ENCODE assay signal across 8 mouse cellular contexts in the genomic region with DNA sequence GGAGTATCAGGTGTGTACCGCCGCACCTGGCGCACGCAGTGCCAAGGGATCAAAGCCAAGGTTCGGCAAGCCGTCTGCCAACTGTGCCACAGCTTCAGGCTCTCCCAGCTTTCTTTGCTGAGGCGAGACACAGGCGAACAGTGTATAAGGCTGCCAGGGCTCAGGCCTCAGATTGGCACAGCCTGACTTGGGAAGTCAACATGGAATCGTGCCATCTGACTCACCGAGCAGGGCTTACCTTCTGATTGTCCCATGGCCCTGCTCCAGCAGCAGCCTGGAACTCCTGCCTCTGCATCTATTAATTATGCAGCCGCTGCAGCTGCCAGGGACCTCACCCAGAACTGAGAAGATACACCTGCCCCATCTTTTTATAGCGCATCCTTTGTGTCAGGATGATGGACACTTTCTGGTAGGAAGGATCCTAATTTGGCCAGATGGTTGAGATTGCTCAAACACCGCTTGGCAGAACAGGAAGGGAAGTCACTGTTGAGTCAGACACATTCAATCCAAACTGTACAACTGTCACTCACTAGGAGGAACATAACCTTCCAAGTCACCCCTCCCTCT. TPM values are rescaled to one million over a fixed set of nuclear protein-coding genes. Genes with fewer than 3 reads are reported as not detected.
A peak's percentile ranks its signal among the peaks of the same experiment; 100 is the strongest.
DNase-seq lines count a peak whose midpoint lies in the region; ATAC-seq and TF ChIP-seq lines count a peak whose summit lies in the region.

No protein-coding gene starts in this region.

- in situ Hi-C loops in Patski (cut with MboI; ENCODE audit: low pct_unique_long_range_greater_than_20kb) = no loop called here

- no peaks in the 10 kb centered on the region for H3K27me3 ChIP-seq in kidney, adult 2 months (replicated peaks; ENCODE audit: control insufficient read depth, insufficient read depth, low read length)
- no peaks in the 10 kb centered on the region for H3K27me3 ChIP-seq in kidney, embryonic 15.5 days
- no peaks in the 10 kb centered on the region for H3K27me3 ChIP-seq in Patski
- no peaks in the 10 kb centered on the region for H3K27me3 ChIP-seq in stomach, postnatal 0 days (ENCODE audit: control insufficient read depth, insufficient read depth, low read length)
- H3K27me3 ChIP-seq in midbrain, embryonic 10.5 days (ENCODE audit: low read depth, poor library complexity, severe bottlenecking) = no peaks in the 10 kb centered on the region

- no peak overlapping the region for H3K9ac ChIP-seq in kidney, embryonic 15.5 days
- no peak overlapping the region for H3K9ac ChIP-seq in stomach, postnatal 0 days (ENCODE audit: low read length)

- TF ChIP-seq CTCF in kidney, adult 2 months (conservative IDR thresholded peaks at IDR 0.05; ENCODE audit: insufficient read depth, insufficient read length, low read depth, low read length) = no peak
- TF ChIP-seq CTCF in Patski (IDR thresholded peaks at IDR 0.05) = no peak
- TF ChIP-seq CTCF in stomach, postnatal 0 days (IDR thresholded peaks at IDR 0.05; ENCODE audit: low read depth) = no peak

- DNase-seq in kidney, adult 2 months = peak; percentile 50
- DNase-seq in Patski (ENCODE audit: low read depth, low spot score) = peak; percentile 93
- DNase-seq in cerebellum, adult 8-10 months = peak; percentile 81
- peak; percentile 31 to 80 for DNase-seq in layer of hippocampus, adult 18-20 months (ENCODE audit: low spot score in 2 of 2)
- DNase-seq in stomach, postnatal 0 days (ENCODE audit: low spot score) = peak; percentile 71
- no peak for DNase-seq in yolk sac, embryonic 10.5 days (ENCODE audit: low spot score)
- DNase-seq in midbrain, embryonic 10.5 days (ENCODE audit: low spot score) = no peak

- CTCF ChIA-PET in Patski (lab: Charles Lee) = interaction anchor here (0.8 to 1.6 kb wide), 3 partner anchors 18 to 185 kb away, joined by 3 to 4 read pairs (median 3); no protein-coding TSS in a partner anchor

- H3K4me3 ChIP-seq in kidney, adult 2 months (ENCODE audit: insufficient read depth, low read depth, low read length) = no peak overlapping the region
- H3K4me3 ChIP-seq in kidney, embryonic 15.5 days (replicated peaks) = no peak overlapping the region
- H3K4me3 ChIP-seq in stomach, postnatal 0 days (ENCODE audit: low read depth, low read length) = no peak overlapping the region
- H3K4me3 ChIP-seq in midbrain, embryonic 10.5 days = no peak overlapping the region

- no peak for TF ChIP-seq POLR2A in kidney, adult 2 months (IDR thresholded peaks at IDR 0.05; ENCODE audit: low read depth, low read length)

- POLR2A ChIA-PET in Patski (lab: Charles Lee) = interaction anchor here (0.9 kb wide), 1 partner anchor 88 kb away, joined by 3 read pairs; no protein-coding TSS in a partner anchor

- no peaks in the 10 kb centered on the region for H3K9me3 ChIP-seq in kidney, embryonic 15.5 days (replicated peaks)
- no peaks in the 10 kb centered on the region for H3K9me3 ChIP-seq in stomach, postnatal 0 days (ENCODE audit: control insufficient read depth, low read length)
- H3K9me3 ChIP-seq in midbrain, embryonic 10.5 days (replicated peaks) = no peaks in the 10 kb centered on the region

- WGBS in kidney, adult 2 months = 50% methylated on average over 13 of the region's 13 CpGs
- 75% methylated on average over 13 of the region's 13 CpGs for WGBS in kidney, embryonic 15.5 days
- WGBS in stomach, postnatal 0 days = 43% methylated on average over 13 of the region's 13 CpGs
- WGBS in midbrain, embryonic 10.5 days = 92% methylated on average over 13 of the region's 13 CpGs

- H3K4me2 ChIP-seq in kidney, embryonic 15.5 days = no peak overlapping the region
- no peak overlapping the region for H3K4me2 ChIP-seq in stomach, postnatal 0 days (replicated peaks; ENCODE audit: low read depth)

- no peak overlapping the region for H3K27ac ChIP-seq in kidney, adult 2 months (ENCODE audit: insufficient read depth, low read depth, low read length)
- H3K27ac ChIP-seq in kidney, embryonic 15.5 days = no peak overlapping the region
- H3K27ac ChIP-seq in stomach, postnatal 0 days (replicated peaks) = peak overlapping the region; percentile 53; the same call in 1 of the 2 replicates
- H3K27ac ChIP-seq in midbrain, embryonic 10.5 days (replicated peaks) = no peak overlapping the region

- H3K36me3 ChIP-seq in kidney, adult 2 months (ENCODE audit: control insufficient read depth, insufficient read depth, low read length) = no peaks in the 10 kb centered on the region
- no peaks in the 10 kb centered on the region for H3K36me3 ChIP-seq in kidney, embryonic 15.5 days
- no peaks in the 10 kb centered on the region for H3K36me3 ChIP-seq in stomach, postnatal 0 days (ENCODE audit: control insufficient read depth, insufficient read depth, low read length)
- no peaks in the 10 kb centered on the region for H3K36me3 ChIP-seq in midbrain, embryonic 10.5 days

- peak; percentile 28 for TF ChIP-seq EP300 in stomach, postnatal 0 days (optimal IDR thresholded peaks at IDR 0.05)

- ATAC-seq in kidney, embryonic 15.5 days (replicated peaks; ENCODE audit: low FRiP score) = no peak
- peak; percentile 91 for ATAC-seq in Patski
- peak; percentile 86 for ATAC-seq in stomach, postnatal 0 days (ENCODE audit: low FRiP score, low TSS enrichment)

- H3K4me1 ChIP-seq in kidney, adult 2 months (ENCODE audit: control insufficient read depth, insufficient read depth, low read length) = no peaks in the 10 kb centered on the region
- no peaks in the 10 kb centered on the region for H3K4me1 ChIP-seq in kidney, embryonic 15.5 days
- H3K4me1 ChIP-seq in stomach, postnatal 0 days (replicated peaks; ENCODE audit: control insufficient read depth, insufficient read depth) = no peaks in the 10 kb centered on the region
- H3K4me1 ChIP-seq in midbrain, embryonic 10.5 days = no peaks in the 10 kb centered on the region

RNA-seq across cellular contexts. Expression of gene Rrm2, which starts 26.9 kb away (rescaled TPM):
- 1.3 and 1.6 TPM in 2 replicates for polyA plus RNA-seq in kidney, adult 2 months (2012; rRNA removed)
- 246 and 248 TPM in 2 replicates for polyA plus RNA-seq in kidney, embryonic 15.5 days (2015; fragmentation: Nextera tagmentation; extraction: Ambion mirVana)
- 129 TPM for polyA plus RNA-seq in Patski (2021)
- total RNA-seq in layer of hippocampus, adult 18-20 months (2021) = 1 to 10 TPM in 1 of 2 experiments, under 1 TPM in 1; 0.71 to 1.5 TPM
- 38.0 and 41.2 TPM in 2 replicates for polyA plus RNA-seq in stomach, postnatal 0 days (2015; fragmentation: Nextera tagmentation; extraction: Ambion mirVana)
- 732 and 813 TPM in 2 replicates for polyA plus RNA-seq in midbrain, embryonic 10.5 days (2016; fragmentation: Nextera tagmentation; extraction: Ambion mirVana)

RNA-seq across cellular contexts. Expression of gene Cys1, which starts 53.3 kb away (rescaled TPM):
- 71.1 and 93.2 TPM in 2 replicates for polyA plus RNA-seq in kidney, adult 2 months (2012; rRNA removed)
- 10.8 and 11.9 TPM in 2 replicates for polyA plus RNA-seq in kidney, embryonic 15.5 days (2015; fragmentation: Nextera tagmentation; extraction: Ambion mirVana)
- 116 TPM for polyA plus RNA-seq in Patski (2021)
- total RNA-seq in layer of hippocampus, adult 18-20 months (2021) = 10 to 100 TPM; 30.2 to 35.4 TPM
- 1.4 and 1.9 TPM in 2 replicates for polyA plus RNA-seq in stomach, postnatal 0 days (2015; fragmentation: Nextera tagmentation; extraction: Ambion mirVana)
- 0.39 and 0.49 TPM in 2 replicates for polyA plus RNA-seq in midbrain, embryonic 10.5 days (2016; fragmentation: Nextera tagmentation; extraction: Ambion mirVana)

Comparison
In these comparisons a context has a peak if more than half of its experiments do, and no peak if none do; other contexts are left out.
1. RNA of gene Rrm2, which starts 26.9 kb away (polyA plus RNA-seq): 732 to 813 TPM in midbrain, embryonic 10.5 days, 246 to 248 TPM in kidney, embryonic 15.5 days, 129 TPM in Patski (single experiment) and 38.0 to 41.2 TPM in stomach, postnatal 0 days; 1.3 to 1.6 TPM in kidney, adult 2 months; every median in the first group is over 10 times any median in the second.
2. DNase-seq: peak in kidney, adult 2 months (single experiment), Patski (single experiment), cerebellum, adult 8-10 months (single experiment), layer of hippocampus, adult 18-20 months (2 of 2) and stomach, postnatal 0 days (single experiment); none in yolk sac, embryonic 10.5 days (single experiment) and midbrain, embryonic 10.5 days (single experiment).